Mouse (Mus musculus) ES-Bruce4 (cell line): ENCODE data around the gene Klf13. TPM values are rescaled to one million over a fixed set of nuclear protein-coding genes. Genes with fewer than 3 reads are reported as not detected.

Source experiments
- H3K27ac ChIP-seq: 2 replicates; pipeline ENCODE4 v1.5.1; 2012; ENCODE audit warnings: low read length, inconsistent platforms; ENCODE audit not compliant: insufficient read depth
- H3K27me3 ChIP-seq: 2 replicates; pipeline ENCODE4 v1.6.1; 2012; ENCODE audit warnings: mild to moderate bottlenecking, low read length, inconsistent platforms; ENCODE audit not compliant: control insufficient read depth, poor library complexity, insufficient read depth, severe bottlenecking
- H3K36me3 ChIP-seq: 2 replicates; pipeline ENCODE4 v1.6.1; 2012; ENCODE audit warnings: inconsistent platforms, mild to moderate bottlenecking, low read length, moderate library complexity; ENCODE audit not compliant: control insufficient read depth, poor library complexity, insufficient read depth, severe bottlenecking
- H3K4me1 ChIP-seq: one replicate; pipeline ENCODE4 v1.8.1; 2011; ENCODE audit warnings: low read length; ENCODE audit not compliant: control insufficient read depth, insufficient read depth
- H3K4me3 ChIP-seq: 2 replicates; pipeline ENCODE4 v1.5.1; 2011; ENCODE audit warnings: low read depth, mild to moderate bottlenecking, low read length
- H3K9ac ChIP-seq: 2 replicates; pipeline ENCODE4 v1.6.1; 2012; ENCODE audit warnings: low read depth, mild to moderate bottlenecking, inconsistent platforms; ENCODE audit not compliant: poor library complexity, severe bottlenecking
- H3K9me3 ChIP-seq: replicated peaks from 2 replicates; pipeline ENCODE4 v1.6.1; 2012; ENCODE audit warnings: mild to moderate bottlenecking, low read length, inconsistent platforms; ENCODE audit not compliant: control insufficient read depth, poor library complexity, insufficient read depth, severe bottlenecking
- CTCF ChIP-seq: IDR thresholded peaks from one replicate; pipeline ENCODE4 v1.8.1; 2011; ENCODE audit warnings: low read depth, low read length
- EP300 ChIP-seq: IDR thresholded peaks from 2 replicates; pipeline ENCODE4 v1.6.1; 2011; ENCODE audit warnings: low read depth, low read length; ENCODE audit not compliant: insufficient read depth
- POLR2A ChIP-seq: IDR thresholded peaks from one replicate; pipeline ENCODE4 v1.8.1; 2011; ENCODE audit warnings: low read length; ENCODE audit not compliant: insufficient read depth
- polyA plus RNA-seq: library from polyadenylated mRNA; stranded (reverse); fragments of >200 nt; gene quantifications from 2 replicates; pipeline ENCODE4 v1.2.4, GENCODE M21; 2011; ENCODE audit warnings: low read depth; ENCODE audit not compliant: missing spikeins, insufficient read depth, insufficient read length

Klf13 gene
- polyA plus RNA-seq, 1 experiment, result 36.5 TPM

DNA sequence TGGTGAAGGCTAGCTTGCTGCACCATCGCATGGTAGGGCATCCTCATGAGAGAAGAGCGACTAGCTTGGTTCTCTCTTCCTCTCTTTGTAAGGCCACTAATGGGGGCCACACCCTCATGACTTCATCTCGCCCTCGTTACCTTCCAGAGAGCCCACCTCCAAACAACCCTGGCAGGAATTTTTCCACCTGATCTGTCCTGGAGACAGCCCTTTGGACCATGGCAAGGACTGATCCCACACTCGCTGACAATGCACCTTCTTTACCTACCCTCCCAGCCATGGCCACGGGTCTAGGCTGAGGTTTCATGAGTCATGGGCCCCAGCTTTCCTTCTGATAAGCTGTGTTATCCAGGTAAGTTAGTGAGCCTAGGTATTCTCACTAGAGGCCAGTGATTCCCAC lies 77.6 kb downstream of the Klf13 start:
- Histone ChIP-seq H3K36me3 (no peaks in the 10 kb centered on the region), H3K4me1 (no peaks in the 10 kb centered on the region), H3K9me3 (no peaks in the 10 kb centered on the region), H3K27me3 (no peaks in the 10 kb centered on the region), H3K9ac (no peak overlapping the region), H3K4me3 (no peak overlapping the region), H3K27ac (no peak overlapping the region)
- TF ChIP-seq EP300, result no peak
- TF ChIP-seq POLR2A, result no peak
- TF ChIP-seq CTCF, result no peak

DNA sequence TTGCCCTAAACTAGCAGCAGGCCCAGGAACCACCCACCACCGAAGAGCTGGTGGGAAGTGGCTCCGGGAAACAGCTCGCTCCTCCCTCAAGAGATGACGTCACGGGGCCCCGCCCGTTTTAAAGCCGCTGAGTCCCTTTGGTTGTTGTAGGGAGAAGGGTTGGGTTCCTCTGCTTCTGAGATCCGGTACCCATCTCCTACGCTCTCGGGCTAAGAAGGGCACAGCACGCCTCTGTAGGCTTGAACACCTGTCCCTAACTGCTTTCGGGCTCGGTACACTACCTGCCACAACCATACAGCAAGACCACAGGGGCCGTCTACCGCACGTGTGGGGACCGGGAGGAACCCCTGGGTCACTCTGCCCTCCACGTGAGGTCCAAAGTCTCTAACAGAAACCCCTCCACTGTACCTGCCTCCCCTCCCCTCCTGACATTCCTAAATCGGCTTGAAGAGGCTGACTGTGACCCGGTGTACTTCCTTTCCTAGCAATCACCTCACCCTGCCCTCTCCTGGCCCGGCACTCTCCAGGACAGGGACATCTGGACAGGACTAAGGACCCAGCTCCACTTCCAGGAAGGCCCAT lies 80.1 kb downstream of the Klf13 start:
- TF ChIP-seq CTCF (no peak), POLR2A (peak; percentile 67), EP300 (no peak)
- no peak overlapping the region for H3K27ac ChIP-seq
- H3K9me3 ChIP-seq, result no peaks in the 10 kb centered on the region
- H3K36me3 ChIP-seq, result no peaks in the 10 kb centered on the region
- no peak overlapping the region for H3K9ac ChIP-seq
- H3K4me1 ChIP-seq, result no peaks in the 10 kb centered on the region
- H3K27me3 ChIP-seq, result no peaks in the 10 kb centered on the region
- H3K4me3 ChIP-seq, result peak overlapping the region; percentile 46

DNA sequence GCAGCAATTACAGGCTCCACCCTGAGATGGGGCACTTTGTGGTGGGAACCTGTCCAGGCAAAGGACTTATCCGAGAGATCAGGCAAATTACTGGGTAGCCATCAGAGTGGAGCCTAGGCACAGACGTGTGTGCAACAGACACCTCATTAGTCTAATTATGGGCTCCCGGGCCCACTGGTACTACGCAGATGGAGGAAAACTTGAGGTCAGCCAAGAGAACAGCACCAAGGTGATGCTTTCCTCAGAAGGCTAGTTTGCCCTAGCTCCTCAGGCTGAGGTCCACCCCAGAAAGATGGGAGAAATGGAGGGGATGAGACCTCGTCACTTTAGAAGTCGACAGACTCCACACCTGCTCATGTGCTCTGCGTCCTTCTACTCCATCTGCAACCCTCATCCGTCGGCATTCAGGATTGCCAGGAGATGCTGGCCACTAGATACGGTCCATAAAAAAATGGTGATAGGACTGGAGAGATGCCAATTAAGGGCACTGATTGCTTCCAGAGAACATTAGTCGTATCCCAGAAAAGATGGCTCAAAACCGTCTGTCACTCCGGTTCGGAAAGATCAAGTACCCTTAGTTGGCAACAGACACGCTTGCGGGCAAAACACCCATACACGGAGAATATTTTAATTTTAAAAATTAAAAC lies 80.8 kb downstream of the Klf13 start:
- Histone ChIP-seq H3K4me3 (no peak overlapping the region), H3K9me3 (no peaks in the 10 kb centered on the region), H3K27me3 (no peaks in the 10 kb centered on the region), H3K9ac (no peak overlapping the region), H3K27ac (no peak overlapping the region), H3K36me3 (no peaks in the 10 kb centered on the region), H3K4me1 (no peaks in the 10 kb centered on the region)
- no peak for TF ChIP-seq POLR2A
- TF ChIP-seq CTCF, result no peak
- TF ChIP-seq EP300, result no peak

DNA sequence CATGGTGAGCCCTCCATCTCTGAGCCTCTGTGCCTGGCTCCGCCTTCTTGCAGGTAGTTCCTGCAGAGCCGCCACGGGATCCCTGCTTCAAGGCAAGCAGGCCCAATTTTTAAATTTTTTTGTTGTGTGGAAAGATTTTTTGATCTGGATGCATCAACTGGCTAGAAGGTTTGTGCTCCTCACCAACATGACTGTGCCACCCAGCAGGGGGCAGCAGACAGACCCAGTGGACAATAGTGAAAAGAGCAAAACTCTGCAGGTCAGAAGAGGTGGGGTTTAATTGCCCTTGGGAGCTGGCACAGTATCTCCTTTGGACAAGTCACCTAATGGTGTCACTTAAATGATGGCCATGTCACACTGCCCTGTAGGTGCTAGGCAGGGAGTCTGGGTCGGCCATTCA lies 83.4 kb downstream of the Klf13 start:
- Histone ChIP-seq H3K4me1 (no peaks in the 10 kb centered on the region), H3K27me3 (no peaks in the 10 kb centered on the region), H3K9ac (no peak overlapping the region), H3K4me3 (no peak overlapping the region), H3K27ac (no peak overlapping the region), H3K9me3 (no peaks in the 10 kb centered on the region), H3K36me3 (no peaks in the 10 kb centered on the region)
- TF ChIP-seq CTCF, result peak; percentile 80
- TF ChIP-seq POLR2A, result no peak
- no peak for TF ChIP-seq EP300

DNA sequence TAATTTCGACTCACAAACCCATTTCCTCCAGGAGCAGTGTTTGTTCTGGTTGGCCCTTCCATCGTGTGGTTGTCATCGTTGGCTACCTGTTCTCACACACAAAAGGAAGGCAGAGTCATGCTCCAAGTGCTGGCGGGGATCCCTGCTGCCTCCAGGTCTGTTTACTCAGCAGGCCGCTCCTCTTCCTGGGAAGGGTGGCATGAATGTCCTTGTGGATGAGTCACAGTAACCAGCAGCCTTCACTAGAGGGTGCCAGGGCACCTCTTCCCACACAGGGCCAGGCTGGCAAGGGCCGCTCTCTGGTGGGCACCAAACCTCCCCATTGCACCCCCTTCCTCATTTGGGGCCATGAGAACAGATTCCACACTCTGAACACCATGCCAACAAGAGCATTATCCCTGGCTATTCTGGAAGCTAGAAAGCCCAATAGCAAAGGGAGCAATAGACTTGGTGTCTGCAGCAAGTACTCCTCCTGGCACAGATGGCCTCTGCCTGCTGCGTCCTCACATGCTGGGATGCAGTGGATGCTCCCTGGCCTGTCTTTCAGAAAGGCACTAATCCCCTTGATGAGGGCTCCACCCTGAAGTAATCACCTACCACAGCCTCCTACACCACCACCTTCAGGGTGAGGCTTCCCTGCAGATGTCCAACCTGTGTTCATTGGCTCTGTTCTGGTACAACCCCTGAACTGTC lies 86.7 kb downstream of the Klf13 start:
- Histone ChIP-seq H3K27me3 (no peaks in the 10 kb centered on the region), H3K4me1 (no peaks in the 10 kb centered on the region), H3K36me3 (no peaks in the 10 kb centered on the region), H3K9me3 (no peaks in the 10 kb centered on the region), H3K4me3 (no peak overlapping the region), H3K9ac (no peak overlapping the region), H3K27ac (no peak overlapping the region)
- TF ChIP-seq POLR2A (no peak), CTCF (no peak), EP300 (no peak)

Other genes starting within 250 kb of the Klf13 start
- gene E030018B13Rik, start 22.1 kb downstream of the Klf13 start, polyA plus RNA-seq, result not detected in 2 replicates
- gene Trpm1, start 214.9 kb upstream of the Klf13 start, polyA plus RNA-seq, result 1.5 and 2.4 TPM in 2 replicates